Mouse (Mus musculus): Measurements from ENCODE around the gene Clic6.

GRCm38 (mm10) chr16:92454002-92454401, 31.5 kb upstream of the Clic6 start:
- TF ChIP-seq CTCF (IDR thresholded peaks at IDR 0.05; ENCODE audit: extremely low read depth, insufficient read depth, insufficient read length, insufficient replicate concordance) (no peak), POLR2A (IDR thresholded peaks at IDR 0.05; ENCODE audit: low read depth, low read length) (no peak)
